Mouse (Mus musculus) WW6 (cell line): ENCODE measurements around the gene Jund.

Source experiments
- DNase-seq: peaks from one replicate; pipeline ENCODE4 v3.0.0-alpha.2; 2013; ENCODE audit warnings: low read depth, low spot score

Jund gene

GRCm38 (mm10) chr8:70674716-70675115 lies 24.0 kb upstream of the Jund start:
- DNase-seq, result no peak

DNA sequence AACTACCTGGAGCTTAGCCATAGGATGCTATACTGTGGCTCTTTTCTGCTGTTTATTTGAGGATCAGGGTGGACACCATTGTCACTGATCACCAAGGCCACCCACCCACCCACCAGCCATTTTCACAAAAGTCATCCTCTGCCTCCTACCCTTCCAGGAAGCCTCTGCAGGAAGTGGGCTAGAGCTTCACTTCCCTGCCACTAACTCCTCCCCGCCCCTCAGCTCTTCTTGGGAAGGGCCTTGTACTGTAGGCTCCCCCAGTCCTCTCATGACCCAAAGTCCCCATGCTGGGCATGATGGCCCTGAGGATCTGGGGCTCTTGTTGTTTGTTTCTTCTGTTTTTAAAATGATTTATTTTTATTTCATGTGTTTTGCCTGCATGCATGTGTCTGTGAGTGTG lies 23.4 kb upstream of the Jund start:
- DNase-seq, result no peak

- DNase-seq, result no peak
Measured at GRCm38 (mm10) chr8:70677451-70678080, 21.2 kb upstream of the Jund start.

GRCm38 (mm10) chr8:70678679-70679078 lies 20.1 kb upstream of the Jund start:
- DNase-seq, result no peak

DNA sequence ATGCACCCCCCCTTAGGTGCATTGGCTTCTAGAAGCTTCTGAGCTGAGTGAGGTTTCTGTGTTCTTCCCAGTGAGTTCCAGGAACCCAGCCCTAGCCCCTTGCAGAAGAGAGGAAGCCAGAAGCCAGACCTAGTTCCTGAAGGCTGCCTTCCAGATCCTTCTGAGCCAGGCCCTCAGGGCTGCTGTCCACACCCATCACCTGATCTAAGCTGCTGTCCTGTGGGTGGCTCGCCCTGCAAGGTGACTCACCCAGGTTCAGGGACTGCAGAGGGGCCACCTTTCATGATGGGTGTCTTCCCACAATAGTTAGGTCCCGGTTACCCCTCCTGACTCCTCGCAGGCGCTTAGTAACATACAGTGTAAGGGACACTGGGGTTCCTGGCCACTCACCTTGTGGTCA lies 19.3 kb upstream of the Jund start:
- DNase-seq, result no peak

DNA sequence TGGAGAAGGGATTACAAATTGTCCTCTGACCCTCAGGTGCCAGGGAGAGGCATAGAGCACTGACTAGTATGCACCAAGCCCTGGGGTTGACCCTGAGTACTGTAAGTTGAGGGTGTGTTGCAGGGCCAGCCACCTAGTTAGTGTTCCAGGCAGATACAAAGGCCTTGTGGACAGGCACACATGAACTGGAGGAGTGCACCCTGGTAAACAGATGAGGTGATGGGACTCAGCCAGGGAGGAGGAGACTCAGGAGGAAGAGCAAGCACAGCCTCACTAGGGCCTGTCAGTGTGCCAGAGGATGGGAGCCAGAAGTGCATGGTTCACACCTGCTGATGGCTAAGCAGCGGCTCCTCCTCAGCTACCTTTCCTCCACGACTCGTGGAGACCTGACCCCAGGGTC lies 18.7 kb upstream of the Jund start:
- DNase-seq, result no peak

DNA sequence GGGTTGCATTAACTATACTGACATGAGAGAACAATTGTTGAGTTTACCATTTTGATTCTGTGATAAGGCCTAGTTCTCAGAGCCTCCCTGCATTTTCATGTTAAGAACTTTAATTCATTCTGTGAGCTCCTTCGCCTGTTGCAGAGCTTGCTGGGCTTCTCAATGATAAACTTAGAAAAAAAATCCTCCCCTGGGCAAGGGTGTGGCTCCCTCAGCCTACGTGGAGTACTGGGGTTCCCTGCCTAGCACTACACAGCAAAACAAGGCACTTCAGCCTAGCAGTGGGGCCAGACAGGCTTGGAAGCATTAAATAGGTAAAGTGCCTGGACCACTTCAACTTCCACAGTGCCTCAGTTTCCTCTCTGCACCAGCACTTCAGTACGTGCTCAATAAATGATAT lies 17.3 kb upstream of the Jund start:
- no peak for DNase-seq

DNA sequence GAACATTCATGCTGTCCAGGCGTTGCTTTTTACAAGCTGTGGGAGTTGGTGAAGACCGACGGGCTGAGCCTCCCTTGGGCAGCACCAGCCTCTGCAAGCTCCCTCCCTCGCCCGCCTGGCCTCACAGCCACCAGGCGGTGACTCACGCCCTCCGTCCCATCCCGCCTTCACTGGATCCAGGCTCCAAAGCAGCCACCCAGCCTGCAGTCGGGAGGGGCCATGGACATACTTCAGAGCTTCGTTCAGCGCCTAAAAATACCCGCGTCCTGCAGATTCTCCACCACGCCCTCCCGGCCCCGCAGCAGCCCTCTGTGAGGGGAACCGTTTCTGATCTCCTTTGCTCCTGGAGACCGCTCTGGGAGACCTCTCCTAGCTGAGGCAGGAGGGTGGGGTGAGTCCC lies 16.6 kb upstream of the Jund start:
- no peak for DNase-seq

GRCm38 (mm10) chr8:70682692-70683091 lies 16.1 kb upstream of the Jund start:
- DNase-seq, result no peak

GRCm38 (mm10) chr8:70684291-70684690 lies 14.5 kb upstream of the Jund start:
- no peak for DNase-seq

GRCm38 (mm10) chr8:70687576-70687975 lies 11.2 kb upstream of the Jund start:
- DNase-seq, result no peak

GRCm38 (mm10) chr8:70688136-70688535 lies 10.6 kb upstream of the Jund start:
- no peak for DNase-seq

DNA sequence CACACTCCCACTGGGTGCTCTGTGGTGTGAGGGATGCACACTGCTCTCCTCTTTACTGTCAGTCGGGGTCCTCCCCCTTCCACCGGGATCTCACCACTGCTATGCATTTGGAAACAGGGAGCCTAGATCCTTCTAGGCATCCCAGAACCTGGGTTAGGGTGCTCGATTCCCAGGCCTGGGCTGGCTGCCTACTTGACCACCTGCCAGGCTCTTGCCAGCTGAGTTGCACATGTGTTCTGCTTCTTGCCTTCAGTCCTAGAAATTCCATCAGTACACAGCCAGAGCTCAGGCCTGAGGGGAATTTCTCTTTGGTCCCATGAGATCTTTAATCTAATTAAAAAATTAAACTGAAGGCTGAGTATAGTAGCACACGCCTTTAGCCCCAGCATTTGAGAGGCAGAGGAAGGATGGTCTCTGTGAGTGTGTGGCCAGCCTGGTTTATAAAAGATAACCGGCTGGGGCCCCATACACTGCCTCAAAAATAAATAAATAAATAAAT lies 8.8 kb upstream of the Jund start:
- DNase-seq, result no peak

DNA sequence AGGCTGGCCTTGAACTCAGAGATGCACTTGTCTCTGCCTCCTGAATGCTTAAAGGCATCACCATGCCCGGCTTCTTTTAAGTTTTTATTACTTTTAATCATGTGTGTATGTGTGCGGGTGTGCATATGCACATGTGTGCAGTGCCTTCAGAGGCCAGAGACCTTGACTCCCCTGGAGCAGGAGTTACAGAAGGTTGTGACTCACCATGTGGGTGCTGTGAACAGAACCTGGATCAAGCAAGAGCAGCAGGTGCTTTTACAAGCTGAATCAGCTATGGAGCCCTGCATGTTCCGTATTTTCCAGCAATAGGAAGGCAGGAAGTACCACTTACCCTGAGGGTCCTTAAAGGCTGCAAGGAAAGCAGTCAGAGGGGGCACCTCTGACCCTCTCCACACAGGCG lies 7.5 kb upstream of the Jund start:
- no peak for DNase-seq

GRCm38 (mm10) chr8:70691727-70692231 lies 7.0 kb upstream of the Jund start:
- DNase-seq, result peak; percentile 70

GRCm38 (mm10) chr8:70693636-70694035 lies 5.1 kb upstream of the Jund start:
- DNase-seq, result no peak

DNA sequence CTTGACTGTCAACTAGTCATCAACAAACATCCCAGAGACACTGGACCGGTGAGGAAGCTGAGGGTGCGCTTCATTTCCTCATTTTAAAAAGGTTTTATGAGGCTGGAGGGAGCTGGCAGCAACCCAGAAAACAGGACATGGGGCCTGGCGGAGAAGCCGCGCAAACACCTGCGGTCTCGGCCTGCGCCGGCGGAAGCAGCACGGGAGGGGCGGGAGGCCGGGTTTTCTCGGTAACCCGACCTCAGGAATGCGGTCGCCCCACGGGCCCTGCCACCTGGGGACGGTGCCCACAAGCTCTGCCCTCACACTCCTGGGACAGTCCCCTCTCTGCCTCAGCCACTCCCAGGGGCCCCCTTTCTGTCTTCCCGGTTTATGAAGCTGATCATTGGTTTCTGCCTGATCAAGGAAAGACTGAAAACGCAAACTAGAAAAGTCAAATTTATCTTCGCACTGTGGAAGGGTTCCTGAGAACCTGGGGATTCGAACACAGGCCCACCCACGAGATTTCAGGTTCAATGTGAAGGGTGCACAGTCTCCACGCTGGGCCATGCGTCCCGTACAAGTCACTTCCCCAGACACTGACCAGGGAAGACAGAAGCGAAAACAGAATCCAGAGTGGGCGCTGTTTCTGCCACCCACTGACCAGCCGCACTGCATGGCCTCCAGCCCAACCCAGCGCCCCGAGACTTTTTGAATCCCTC lies 3.3 kb upstream of the Jund start:
- DNase-seq, result no peak

GRCm38 (mm10) chr8:70696019-70696885 lies 2.5 kb upstream of the Jund start:
- DNase-seq, result no peak

DNA sequence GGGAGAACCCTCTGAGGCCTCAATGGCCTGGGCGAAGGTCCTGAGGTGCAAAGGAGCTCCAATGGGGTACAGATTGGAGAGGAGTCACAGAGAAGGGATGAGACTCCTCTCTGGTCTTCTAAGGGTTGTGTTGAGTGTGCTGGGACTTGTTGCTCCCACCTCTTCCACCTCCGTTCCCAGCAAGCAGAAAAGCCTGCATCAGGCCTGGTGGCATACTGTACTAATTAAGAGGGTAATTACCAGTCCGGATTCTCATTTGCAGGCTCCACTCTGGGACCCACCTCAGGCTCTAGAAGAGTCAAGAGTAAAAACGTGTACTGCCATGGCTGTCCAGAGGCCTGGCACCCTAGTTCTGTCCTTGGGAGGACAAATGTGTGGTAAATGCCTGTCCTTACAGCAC lies 1.8 kb upstream of the Jund start:
- no peak for DNase-seq

DNA sequence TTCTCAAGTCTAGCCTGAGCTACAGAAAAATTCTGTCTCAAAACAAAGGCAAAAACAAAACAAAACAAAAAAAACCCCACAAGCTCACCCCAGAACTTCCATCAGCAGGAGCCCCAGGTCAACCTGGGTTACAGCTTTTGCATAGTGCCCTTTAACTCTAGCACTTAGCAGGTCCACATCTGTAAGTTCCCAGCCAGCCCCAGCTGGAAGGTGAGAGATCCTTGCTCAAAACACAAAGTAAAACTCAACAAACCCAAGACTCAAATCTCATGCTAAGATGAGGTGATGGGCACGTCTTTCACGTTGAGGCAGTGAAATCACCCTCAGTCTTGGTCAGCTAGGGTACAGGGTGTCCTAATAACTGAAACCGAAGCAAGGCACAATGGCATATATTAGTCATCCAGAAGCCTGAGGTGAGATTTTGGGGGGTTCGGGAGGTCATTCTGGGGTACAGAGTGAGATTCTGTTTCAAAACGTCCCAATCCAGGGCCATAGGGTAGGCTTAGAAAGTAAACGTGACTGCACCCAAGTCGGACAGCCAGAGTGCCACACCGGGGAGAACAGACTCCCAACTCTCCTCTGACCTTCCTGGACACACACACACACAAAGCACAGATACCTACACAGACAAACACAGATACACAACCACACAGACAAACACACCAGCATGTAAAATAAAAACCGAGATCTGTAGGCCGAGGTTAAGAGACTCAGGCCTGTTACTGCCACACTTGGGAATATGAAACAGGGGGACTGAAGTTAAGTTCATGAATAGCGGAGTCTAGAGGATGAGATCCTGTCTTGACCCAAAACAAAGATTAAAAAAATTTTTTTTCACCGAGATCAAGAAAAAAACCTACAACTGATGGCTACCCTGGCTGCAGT lies 1.1 kb upstream of the Jund start:
- DNase-seq, result no peak

DNA sequence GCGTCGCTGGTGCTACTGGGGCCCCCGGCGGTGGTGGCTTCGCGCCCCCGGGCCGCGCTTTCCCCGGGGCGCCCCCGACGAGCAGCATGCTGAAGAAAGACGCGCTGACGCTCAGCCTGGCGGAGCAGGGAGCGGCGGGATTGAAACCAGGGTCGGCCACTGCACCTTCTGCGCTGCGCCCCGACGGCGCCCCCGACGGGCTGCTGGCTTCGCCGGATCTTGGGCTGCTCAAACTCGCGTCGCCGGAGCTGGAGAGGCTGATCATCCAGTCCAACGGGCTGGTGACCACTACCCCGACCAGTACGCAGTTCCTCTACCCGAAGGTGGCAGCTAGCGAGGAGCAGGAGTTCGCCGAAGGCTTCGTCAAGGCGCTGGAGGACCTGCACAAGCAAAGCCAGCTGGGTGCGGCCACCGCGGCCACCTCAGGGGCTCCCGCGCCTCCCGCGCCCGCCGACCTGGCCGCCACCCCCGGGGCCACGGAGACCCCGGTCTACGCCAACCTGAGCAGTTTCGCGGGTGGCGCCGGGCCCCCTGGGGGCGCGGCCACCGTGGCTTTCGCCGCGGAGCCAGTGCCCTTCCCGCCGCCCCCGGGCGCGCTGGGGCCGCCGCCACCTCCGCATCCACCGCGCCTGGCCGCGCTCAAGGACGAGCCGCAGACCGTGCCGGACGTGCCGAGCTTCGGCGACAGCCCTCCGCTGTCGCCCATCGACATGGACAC lies 526 bp downstream of the Jund start:
- no peak for DNase-seq
